Mouse (Mus musculus): ENCODE measurements around the gene Calu. TPM values are rescaled to one million over a fixed set of nuclear protein-coding genes. Genes with fewer than 3 reads are reported as not detected.

Gene Calu
- total RNA-seq, 1 experiment = 321 TPM

DNA sequence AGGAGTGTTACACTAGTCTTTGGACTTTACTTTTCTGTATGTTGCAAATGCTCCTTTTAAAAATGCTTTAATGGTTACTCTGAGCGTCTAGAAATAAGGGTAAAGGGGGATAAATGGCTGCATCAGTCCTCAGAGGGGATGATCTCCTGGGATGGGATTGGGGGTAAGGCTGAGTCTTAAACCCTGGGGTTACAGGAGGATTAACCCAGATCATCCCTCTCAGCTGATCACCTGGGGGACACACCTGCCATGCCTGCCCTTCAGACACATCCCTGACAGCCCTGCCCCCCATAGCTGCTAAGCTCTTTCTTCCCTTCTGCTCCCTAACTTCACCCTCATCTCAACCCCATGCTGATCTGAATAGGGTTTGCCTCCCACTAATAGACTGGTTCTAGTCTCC, 46.4 kb downstream of the Calu start:
- H3K9ac ChIP-seq (ENCODE audit: insufficient read depth, low read depth, low read length, poor library complexity, severe bottlenecking) = no peak overlapping the region
- H3K4me1 ChIP-seq (ENCODE audit: control insufficient read depth in 2 of 2, insufficient read depth in 2 of 2, low read length in 2 of 2, poor library complexity in 1 of 2) = peaks cover 3 to 7% of the 10 kb centered on the region in 2 experiments; a peak in 2 of 4 replicates
- H3K27ac ChIP-seq (ENCODE audit: insufficient read depth, low read depth, low read length, poor library complexity, severe bottlenecking) = no peak overlapping the region
- peaks cover 4% of the 10 kb centered on the region; the same call in 1 of the 2 replicates for H3K36me3 ChIP-seq (ENCODE audit: control insufficient read depth, insufficient read depth, low read length, poor library complexity, severe bottlenecking)
- DNase-seq (ENCODE audit: low read depth, low spot score) = no peak
- TF ChIP-seq HCFC1 (IDR thresholded peaks at IDR 0.05; ENCODE audit: borderline replicate concordance, insufficient read depth, low read length) = no peak
- H3K9me3 ChIP-seq (ENCODE audit: control insufficient read depth, insufficient read depth, low read depth, low read length) = no peaks in the 10 kb centered on the region
- H3K4me3 ChIP-seq (ENCODE audit: insufficient read depth in 1 of 2, low read depth in 1 of 2, low read length in 2 of 2, poor library complexity in 1 of 2, severe bottlenecking in 1 of 2) = no peak overlapping the region
- in situ Hi-C loops (cut with MboI; ENCODE audit: low sequenced_read_pairs in 2 of 2, unreplicated experiment in 2 of 2) = no loop called here

DNA sequence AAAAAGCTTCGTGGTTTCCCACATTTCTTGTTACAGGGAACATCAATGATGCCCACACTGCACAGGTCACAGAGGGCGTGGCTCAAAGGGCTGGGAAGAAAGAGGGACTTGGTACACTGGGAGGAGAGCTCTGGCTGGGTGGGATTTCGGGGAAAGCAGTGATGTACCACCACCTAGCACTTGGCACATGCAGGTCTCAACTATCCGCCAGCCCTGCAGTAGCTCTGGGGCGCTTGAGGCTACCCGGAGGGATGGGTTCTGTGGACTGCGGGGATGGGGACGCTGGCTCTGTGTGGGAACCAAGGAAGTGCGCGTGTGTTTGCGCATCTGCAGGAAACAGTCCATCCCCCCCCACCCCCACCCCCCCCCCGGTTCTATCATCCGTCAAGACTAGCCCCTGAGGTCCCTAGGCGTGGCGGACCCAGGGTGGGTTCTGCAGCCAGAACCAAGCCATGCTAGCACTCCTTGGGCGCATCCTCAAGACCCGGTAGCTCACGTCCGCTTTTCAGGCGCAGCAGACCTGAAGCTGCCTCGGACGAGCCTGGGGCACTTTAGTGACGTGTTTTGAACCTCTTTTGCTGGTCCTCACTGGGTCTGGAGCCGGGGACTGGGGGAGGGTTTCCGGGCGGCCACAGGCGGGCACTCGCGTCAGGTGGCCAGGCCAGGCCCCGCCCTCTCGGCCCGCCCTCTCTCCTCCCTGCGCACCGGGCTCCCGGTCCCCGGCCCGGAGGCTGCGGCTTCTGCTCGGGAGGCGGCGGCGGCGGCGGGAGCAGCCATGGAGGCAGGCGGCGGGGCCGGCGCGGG, 48.2 kb downstream of the Calu start, which contains the start of gene Ccdc136:
Ccdc136 (plus strand) TSS at position 400 of the 804 bp plus-strand sequence.
- no peak for TF ChIP-seq ZNF384 (IDR thresholded peaks at IDR 0.05; ENCODE audit: low read depth, low read length)
- no peak for TF ChIP-seq MAFK (IDR thresholded peaks at IDR 0.05; ENCODE audit: insufficient read depth, low read depth, low read length)
- no peak for TF ChIP-seq CHD2 (IDR thresholded peaks at IDR 0.05; ENCODE audit: low read depth, low read length)
- TF ChIP-seq HCFC1 (IDR thresholded peaks at IDR 0.05; ENCODE audit: borderline replicate concordance, insufficient read depth, low read length) = no peak; the same call in 1 of the 2 replicates
- no peak for TF ChIP-seq ZC3H11A (IDR thresholded peaks at IDR 0.05; ENCODE audit: borderline replicate concordance, low read depth, low read length)
- peaks cover 4% of the 10 kb centered on the region; the same call in 1 of the 2 replicates for H3K36me3 ChIP-seq (ENCODE audit: control insufficient read depth, insufficient read depth, low read length, poor library complexity, severe bottlenecking)
- H3K4me3 ChIP-seq (ENCODE audit: insufficient read depth in 1 of 2, low read depth in 1 of 2, low read length in 2 of 2, poor library complexity in 1 of 2, severe bottlenecking in 1 of 2) = peak within 1 kb of the TSS; percentile 87 to 91
- H3K9ac ChIP-seq (ENCODE audit: insufficient read depth, low read depth, low read length, poor library complexity, severe bottlenecking) = peak within 1 kb of the TSS; percentile 63
- no peak for DNase-seq (ENCODE audit: low read depth, low spot score)
- in situ Hi-C loops (cut with MboI; ENCODE audit: low sequenced_read_pairs in 2 of 2, unreplicated experiment in 2 of 2) = no loop called here
- H3K27ac ChIP-seq (ENCODE audit: insufficient read depth, low read depth, low read length, poor library complexity, severe bottlenecking) = no peak within 1 kb of the TSS
- peaks cover 7 to 11% of the 10 kb centered on the region in 2 experiments; a peak in 3 of 4 replicates for H3K4me1 ChIP-seq (ENCODE audit: control insufficient read depth in 2 of 2, insufficient read depth in 2 of 2, low read length in 2 of 2, poor library complexity in 1 of 2)
- no peaks in the 10 kb centered on the region for H3K9me3 ChIP-seq (ENCODE audit: control insufficient read depth, insufficient read depth, low read depth, low read length)

DNA sequence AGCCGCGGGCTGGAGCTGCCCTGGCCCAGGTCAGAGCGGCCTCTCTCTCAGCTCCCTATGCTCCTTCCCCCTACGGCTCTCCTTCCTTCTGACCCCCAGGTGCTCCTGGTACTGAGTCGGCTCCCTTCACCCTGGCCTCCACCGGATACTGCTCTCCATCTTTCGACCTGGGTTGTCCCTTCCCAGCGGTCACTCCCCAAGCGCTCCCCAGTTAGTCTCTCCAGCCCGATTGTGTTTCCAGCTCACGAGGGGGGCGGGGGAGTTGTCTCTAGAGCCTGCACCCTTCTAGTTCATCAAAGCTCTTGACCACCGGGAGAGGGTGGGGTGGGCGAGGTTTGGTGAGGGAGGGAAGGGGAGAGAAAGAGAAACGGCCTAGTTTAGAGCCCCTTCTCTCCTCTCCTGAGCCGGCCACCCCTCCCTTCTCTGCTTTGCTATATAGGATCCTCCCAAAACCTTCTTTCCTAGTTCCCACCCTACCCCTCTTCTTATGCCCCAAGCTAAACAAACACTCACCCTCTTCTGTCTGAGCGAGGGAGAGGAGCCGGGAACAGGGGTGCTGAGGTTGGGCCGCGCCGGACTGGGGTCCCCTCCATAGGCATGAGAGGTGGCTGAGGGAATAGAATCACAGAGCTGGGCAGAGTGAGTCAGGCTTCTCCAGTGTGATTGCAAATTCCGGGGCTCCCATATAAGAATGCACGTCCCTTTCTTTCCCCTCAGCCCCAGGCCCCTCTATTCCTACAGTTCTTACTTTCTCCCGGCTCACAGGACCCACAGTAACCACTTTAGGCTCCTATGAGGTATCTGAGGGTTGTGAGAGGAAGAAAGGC, 49.1 kb downstream of the Calu start:
- peaks cover 7 to 11% of the 10 kb centered on the region in 2 experiments; a peak in 3 of 4 replicates for H3K4me1 ChIP-seq (ENCODE audit: control insufficient read depth in 2 of 2, insufficient read depth in 2 of 2, low read length in 2 of 2, poor library complexity in 1 of 2)
- in situ Hi-C loops (cut with MboI; ENCODE audit: low sequenced_read_pairs in 2 of 2, unreplicated experiment in 2 of 2) = no loop called here
- H3K4me3 ChIP-seq (ENCODE audit: insufficient read depth in 1 of 2, low read depth in 1 of 2, low read length in 2 of 2, poor library complexity in 1 of 2, severe bottlenecking in 1 of 2) = peak overlapping the region; percentile 87 to 91
- DNase-seq (ENCODE audit: low read depth, low spot score) = no peak
- no peak for TF ChIP-seq ZC3H11A (IDR thresholded peaks at IDR 0.05; ENCODE audit: borderline replicate concordance, low read depth, low read length)
- TF ChIP-seq HCFC1 (IDR thresholded peaks at IDR 0.05; ENCODE audit: borderline replicate concordance, insufficient read depth, low read length) = 0 out of 2 replicates have a peak, but pooled peaks have one; percentile 4
- H3K9ac ChIP-seq (ENCODE audit: insufficient read depth, low read depth, low read length, poor library complexity, severe bottlenecking) = peak overlapping the region; percentile 63
- peaks cover 4% of the 10 kb centered on the region; the same call in 1 of the 2 replicates for H3K36me3 ChIP-seq (ENCODE audit: control insufficient read depth, insufficient read depth, low read length, poor library complexity, severe bottlenecking)
- no peaks in the 10 kb centered on the region for H3K9me3 ChIP-seq (ENCODE audit: control insufficient read depth, insufficient read depth, low read depth, low read length)
- no peak overlapping the region for H3K27ac ChIP-seq (ENCODE audit: insufficient read depth, low read depth, low read length, poor library complexity, severe bottlenecking)

DNA sequence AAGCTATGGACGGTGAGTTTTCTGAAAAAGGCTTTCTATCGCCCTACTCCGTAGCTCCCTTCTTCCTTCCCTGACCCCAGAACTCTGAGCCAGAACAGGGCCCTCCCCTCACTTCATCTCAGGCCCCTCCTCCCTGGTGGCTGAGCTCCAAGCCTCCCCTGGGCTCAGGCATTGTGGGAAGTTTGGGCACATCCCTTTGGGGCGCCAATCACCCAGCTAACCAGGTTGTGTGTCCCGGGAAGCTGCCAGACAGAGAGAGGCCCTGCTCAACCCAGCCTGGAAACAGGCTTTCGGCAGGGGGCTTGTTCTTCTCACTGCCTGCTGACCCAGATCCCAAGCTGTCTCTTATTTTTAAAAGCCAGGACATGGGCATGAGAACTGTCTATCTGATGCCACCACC, 49.7 kb downstream of the Calu start:
- Histone ChIP-seq H3K9ac (ENCODE audit: insufficient read depth, low read depth, low read length, poor library complexity, severe bottlenecking) (peak overlapping the region; percentile 63; the same call in 1 of the 2 replicates), H3K4me1 (ENCODE audit: control insufficient read depth in 2 of 2, insufficient read depth in 2 of 2, low read length in 2 of 2, poor library complexity in 1 of 2) (peaks cover 13% of the 10 kb centered on the region in 2 experiments), H3K36me3 (ENCODE audit: control insufficient read depth, insufficient read depth, low read length, poor library complexity, severe bottlenecking) (peaks cover 4% of the 10 kb centered on the region; the same call in 1 of the 2 replicates), H3K9me3 (ENCODE audit: control insufficient read depth, insufficient read depth, low read depth, low read length) (no peaks in the 10 kb centered on the region), H3K27ac (ENCODE audit: insufficient read depth, low read depth, low read length, poor library complexity, severe bottlenecking) (no peak overlapping the region), H3K4me3 (ENCODE audit: insufficient read depth in 1 of 2, low read depth in 1 of 2, low read length in 2 of 2, poor library complexity in 1 of 2, severe bottlenecking in 1 of 2) (peak overlapping the region; percentile 87 to 91)
- in situ Hi-C loops (cut with MboI; ENCODE audit: low sequenced_read_pairs in 2 of 2, unreplicated experiment in 2 of 2) = no loop called here
- no peak for DNase-seq (ENCODE audit: low read depth, low spot score)
- TF ChIP-seq ZNF384 (IDR thresholded peaks at IDR 0.05; ENCODE audit: low read depth, low read length) = no peak
